Mouse (Mus musculus) CH12.LX (cell line): ENCODE measurements around the gene Map2k6. TPM values are rescaled to one million over a fixed set of nuclear protein-coding genes. Genes with fewer than 3 reads are reported as not detected.
A peak's percentile ranks its signal among the peaks of the same experiment; 100 is the strongest.

Experiments
- DNase-seq: peaks from one replicate; pipeline ENCODE4 v3.0.0-alpha.2; 2013; ENCODE audit errors: extremely low read depth
- H3K27ac ChIP-seq: 2 replicates; pipeline ENCODE4 v1.5.1; 2012; ENCODE audit warnings: low read depth, mild to moderate bottlenecking, control low read depth, moderate library complexity; ENCODE audit not compliant: insufficient read depth
- H3K27me3 ChIP-seq: replicated peaks from 2 replicates; pipeline ENCODE3; 2012; ENCODE audit warnings: inconsistent platforms
- H3K36me3 ChIP-seq, 2 experiments: replicated peaks in 1 of 2; 2 replicates each; pipeline versions ENCODE3 to v1.6.1; 2012; ENCODE audit warnings: inconsistent platforms in 1 of 2, low read length in 1 of 2, mild to moderate bottlenecking in 1 of 2, mixed read lengths in 1 of 2, moderate library complexity in 1 of 2; ENCODE audit not compliant: control insufficient read depth in 1 of 2, insufficient read depth in 1 of 2
- H3K4me1 ChIP-seq, 2 experiments: 2 replicates each; pipeline ENCODE4 v1.6.1; 2012; ENCODE audit warnings: inconsistent platforms in 1 of 2, moderate library complexity in 1 of 2; ENCODE audit not compliant: insufficient read depth in 2 of 2, control insufficient read depth in 1 of 2
- H3K4me2 ChIP-seq: 2 replicates; pipeline ENCODE4 v1.6.1; 2012; ENCODE audit warnings: low read depth, mild to moderate bottlenecking, control low read depth; ENCODE audit not compliant: poor library complexity, insufficient read depth, severe bottlenecking
- H3K4me3 ChIP-seq, 3 experiments: fragments of 150-350 bp in 1 of 3; sonication (generic) in 1 of 3; replicated peaks in 1 of 3; 2 replicates each; pipeline versions ENCODE3 to v1.5.1; 2011 to 2012; ENCODE audit warnings: low read depth in 2 of 3, low read length in 2 of 3, mild to moderate bottlenecking in 2 of 3, moderate library complexity in 2 of 3, control low read depth in 1 of 3, improper control_type of control experiment in 1 of 3, inconsistent platforms in 1 of 3, mixed read lengths in 1 of 3; ENCODE audit not compliant: poor library complexity in 1 of 3
- H3K79me2 ChIP-seq: replicated peaks from 2 replicates; pipeline ENCODE4 v1.6.1; 2012; ENCODE audit warnings: mild to moderate bottlenecking, moderate library complexity; ENCODE audit not compliant: control insufficient read depth, poor library complexity, insufficient read depth, severe bottlenecking; ENCODE audit errors: extremely low read depth
- H3K9ac ChIP-seq: 2 replicates; pipeline ENCODE4 v1.6.1; 2012; ENCODE audit warnings: low read depth, mild to moderate bottlenecking, control low read depth, moderate library complexity; ENCODE audit not compliant: insufficient read depth
- H3K9me3 ChIP-seq: replicated peaks from 2 replicates; pipeline ENCODE3; 2012; ENCODE audit warnings: low read length, inconsistent platforms, mixed read lengths
- BHLHE40 ChIP-seq: IDR thresholded peaks from 2 replicates; pipeline ENCODE4 v1.6.1; 2011; ENCODE audit warnings: mild to moderate bottlenecking, low read depth, low read length, improper control_type of control experiment
- CHD1 ChIP-seq: IDR thresholded peaks from 2 replicates; pipeline ENCODE4 v1.6.1; 2012; ENCODE audit warnings: low read depth, low read length, improper control_type of control experiment, inconsistent platforms
- CHD2 ChIP-seq: IDR thresholded peaks from 2 replicates; pipeline ENCODE4 v1.6.1; 2011; ENCODE audit warnings: low read length, improper control_type of control experiment
- CTCF ChIP-seq, 2 experiments: IDR thresholded peaks in 1 of 2; conservative IDR thresholded peaks in 1 of 2; 2 replicates each; pipeline ENCODE4 v1.5.1; 2011 to 2012; ENCODE audit warnings: low read depth in 2 of 2, low read length in 2 of 2, improper control_type of control experiment in 1 of 2, inconsistent platforms in 1 of 2, mild to moderate bottlenecking in 1 of 2, moderate library complexity in 1 of 2
- E2F4 ChIP-seq: IDR thresholded peaks from 2 replicates; pipeline ENCODE4 v1.6.1; 2011; ENCODE audit warnings: low read depth, low read length, improper control_type of control experiment; ENCODE audit not compliant: insufficient replicate concordance
- ELF1 ChIP-seq: IDR thresholded peaks from 2 replicates; pipeline ENCODE4 v1.6.1; 2014; ENCODE audit warnings: low read depth, mild to moderate bottlenecking, inconsistent platforms, low read length, improper control_type of control experiment
- EP300 ChIP-seq: IDR thresholded peaks from 2 replicates; pipeline ENCODE4 v1.6.1; 2011; ENCODE audit warnings: low read length, improper control_type of control experiment
- ETS1 ChIP-seq: conservative IDR thresholded peaks from 2 replicates; pipeline ENCODE4 v1.6.1; 2012; ENCODE audit warnings: low read depth, mild to moderate bottlenecking, inconsistent platforms, low read length, improper control_type of control experiment, moderate library complexity
- GABPA ChIP-seq: IDR thresholded peaks from 2 replicates; pipeline ENCODE4 v1.6.1; 2012; ENCODE audit warnings: low read depth, low read length, improper control_type of control experiment, inconsistent platforms; ENCODE audit not compliant: insufficient replicate concordance
- IRF4 ChIP-seq: IDR thresholded peaks from 2 replicates; pipeline ENCODE4 v1.6.1; 2014; ENCODE audit warnings: low read depth, mild to moderate bottlenecking, inconsistent platforms, low read length, improper control_type of control experiment
- JUN ChIP-seq: IDR thresholded peaks from 2 replicates; pipeline ENCODE4 v1.6.1; 2011; ENCODE audit warnings: low read depth, mild to moderate bottlenecking, low read length, improper control_type of control experiment, moderate library complexity; ENCODE audit not compliant: insufficient read depth
- JUND ChIP-seq: conservative IDR thresholded peaks from 2 replicates; pipeline ENCODE4 v1.6.1; 2011; ENCODE audit warnings: low read depth, low read length, improper control_type of control experiment
- KAT2A ChIP-seq: IDR thresholded peaks from 2 replicates; pipeline ENCODE4 v1.6.1; 2012; ENCODE audit warnings: low read length, improper control_type of control experiment, inconsistent platforms; ENCODE audit not compliant: insufficient replicate concordance
- MAFK ChIP-seq: IDR thresholded peaks from 2 replicates; pipeline ENCODE4 v1.6.1; 2011; ENCODE audit warnings: low read length, improper control_type of control experiment; ENCODE audit not compliant: insufficient replicate concordance
- MAX ChIP-seq: IDR thresholded peaks from 2 replicates; pipeline ENCODE4 v1.6.1; 2011; ENCODE audit warnings: low read length, improper control_type of control experiment
- MAZ ChIP-seq: IDR thresholded peaks from 2 replicates; pipeline ENCODE4 v1.6.1; 2012; ENCODE audit warnings: low read depth, mild to moderate bottlenecking, inconsistent platforms, low read length, improper control_type of control experiment, moderate library complexity
- MEF2A ChIP-seq: IDR thresholded peaks from 2 replicates; pipeline ENCODE4 v1.6.1; 2014; ENCODE audit warnings: low read depth, mild to moderate bottlenecking, inconsistent platforms, low read length, improper control_type of control experiment, borderline replicate concordance
- MXI1 ChIP-seq: IDR thresholded peaks from 2 replicates; pipeline ENCODE4 v1.6.1; 2011; ENCODE audit warnings: mild to moderate bottlenecking, low read depth, low read length, improper control_type of control experiment
- MYC ChIP-seq: IDR thresholded peaks from 2 replicates; pipeline ENCODE4 v1.6.1; 2011; ENCODE audit warnings: low read depth, mild to moderate bottlenecking, improper control_type of control experiment, low read length
- PAX5 ChIP-seq: IDR thresholded peaks from 2 replicates; pipeline ENCODE4 v1.6.1; 2012; ENCODE audit warnings: low read length, inconsistent platforms, mixed read lengths
- POLR2A ChIP-seq: IDR thresholded peaks from 2 replicates; pipeline ENCODE4 v1.6.1; 2011; ENCODE audit warnings: low read depth, mild to moderate bottlenecking, improper control_type of control experiment, low read length
- POLR2AphosphoS2 ChIP-seq: IDR thresholded peaks from 2 replicates; pipeline ENCODE4 v1.6.1; 2011; ENCODE audit warnings: low read depth, low read length, improper control_type of control experiment
- RAD21 ChIP-seq: IDR thresholded peaks from 2 replicates; pipeline ENCODE4 v1.6.1; 2011; ENCODE audit warnings: low read depth, mild to moderate bottlenecking, low read length, improper control_type of control experiment, moderate library complexity
- RCOR1 ChIP-seq: conservative IDR thresholded peaks from 2 replicates; pipeline ENCODE4 v1.6.1; 2012; ENCODE audit warnings: low read depth, mild to moderate bottlenecking, inconsistent platforms, low read length, improper control_type of control experiment
- SIN3A ChIP-seq: IDR thresholded peaks from 2 replicates; pipeline ENCODE4 v1.6.1; 2012; ENCODE audit warnings: low read length, improper control_type of control experiment, inconsistent platforms
- TBP ChIP-seq: conservative IDR thresholded peaks from 2 replicates; pipeline ENCODE4 v1.6.1; 2011; ENCODE audit warnings: low read depth, low read length, improper control_type of control experiment
- TCF12 ChIP-seq: IDR thresholded peaks from 2 replicates; pipeline ENCODE4 v1.6.1; 2014; ENCODE audit warnings: low read depth, mild to moderate bottlenecking, inconsistent platforms, low read length, improper control_type of control experiment
- UBTF ChIP-seq: IDR thresholded peaks from 2 replicates; pipeline ENCODE4 v1.6.1; 2012; ENCODE audit warnings: low read depth, mild to moderate bottlenecking, inconsistent platforms, low read length, improper control_type of control experiment, moderate library complexity
- ZC3H11A ChIP-seq: IDR thresholded peaks from 2 replicates; pipeline ENCODE4 v1.6.1; 2012; ENCODE audit warnings: low read depth, mild to moderate bottlenecking, inconsistent platforms, low read length, improper control_type of control experiment
- ZKSCAN1 ChIP-seq: IDR thresholded peaks from 2 replicates; pipeline ENCODE4 v1.6.1; 2012; ENCODE audit warnings: low read depth, inconsistent platforms, low read length, improper control_type of control experiment, borderline replicate concordance
- ZMIZ1 ChIP-seq: IDR thresholded peaks from 2 replicates; pipeline ENCODE4 v1.6.1; 2012; ENCODE audit warnings: low read depth, mild to moderate bottlenecking, inconsistent platforms, low read length, improper control_type of control experiment
- ZNF384 ChIP-seq: IDR thresholded peaks from 2 replicates; pipeline ENCODE4 v1.6.1; 2012; ENCODE audit warnings: low read depth, low read length, improper control_type of control experiment, inconsistent platforms
- dilution Hi-C: fragments of 300-500 bp; cut with MboI; formaldehyde crosslinking; loops from 2 replicates; pipeline ENCODE4 v1.14.3; 2020; ENCODE audit warnings: low sequenced_read_pairs; ENCODE audit not compliant: extremely low pct_unique_long_range_greater_than_20kb, extremely low pct_ligation_motif_present
- in situ Hi-C: fragments of 300-500 bp; cut with MboI; formaldehyde crosslinking; loops from 3 replicates; pipeline ENCODE4 v1.14.3; 2019; ENCODE audit warnings: low sequenced_read_pairs, low pct_ligation_motif_present, low pct_unique_long_range_greater_than_20kb, mixed read lengths
- polyA plus RNA-seq: library from polyadenylated mRNA; unstranded; fragments of >175 nt; gene quantifications from 2 replicates; pipeline ENCODE4 v1.2.1, GENCODE M21; 2012; ENCODE audit warnings: low read depth; ENCODE audit not compliant: insufficient read length
- total RNA-seq, 2 experiments: library from RNA; depleted of rRNA; stranded (reverse); fragments of 300-350 nt in 1 of 2; fragments of >200 nt in 1 of 2; gene quantifications; 2 replicates each; pipeline ENCODE4 v1.2.3; 2012 to 2014

Gene Map2k6
- total and polyA plus RNA-seq, 3 experiments = 16.8 to 21.9 (median 18.0) TPM

DNA sequence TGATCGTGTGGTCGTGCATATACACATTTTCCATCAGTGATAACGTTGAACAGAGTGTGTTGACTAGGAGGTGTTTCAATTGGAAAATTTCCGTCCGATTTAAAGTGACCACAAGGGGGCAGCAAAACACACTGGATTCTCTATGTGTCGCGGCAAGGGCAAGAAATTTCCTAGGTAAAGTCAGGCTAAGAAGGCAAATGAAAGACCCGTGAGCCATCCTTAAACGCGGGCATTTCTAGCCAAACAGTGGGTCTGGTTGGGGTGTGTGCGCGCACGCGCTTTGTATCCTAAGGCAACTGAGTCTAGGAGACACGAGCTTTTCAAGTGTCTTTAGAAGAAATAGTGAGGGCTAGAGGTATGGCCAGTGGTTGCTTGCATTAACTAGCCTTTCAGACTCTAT, 138.7 kb downstream of the Map2k6 start (continued):
- TF ChIP-seq ETS1 = 0 out of 2 replicates have a peak, but pooled peaks have one; percentile 13
- TF ChIP-seq SIN3A = 0 out of 2 replicates have a peak, but pooled peaks have one; percentile 14
- no peak for TF ChIP-seq POLR2A
- TF ChIP-seq MAX = no peak
- no peak for TF ChIP-seq MXI1
- TF ChIP-seq TBP = no peak
- no peak for TF ChIP-seq TCF12
- no peak for TF ChIP-seq GABPA
- TF ChIP-seq MAZ = no peak
- no peak for TF ChIP-seq JUN
- TF ChIP-seq ZC3H11A = peak; percentile 50; the same call in 1 of the 2 replicates
- TF ChIP-seq POLR2AphosphoS2 = no peak
- TF ChIP-seq UBTF = no peak
- peak; percentile 53; the same call in 1 of the 2 replicates for TF ChIP-seq BHLHE40
- TF ChIP-seq ZNF384 = 0 out of 2 replicates have a peak, but pooled peaks have one; percentile 31
- TF ChIP-seq KAT2A = no peak
- TF ChIP-seq ZKSCAN1 = no peak
- peak; percentile 93 for TF ChIP-seq RAD21
- TF ChIP-seq MEF2A = 0 out of 2 replicates have a peak, but pooled peaks have one; percentile 40
- 0 out of 2 replicates have a peak, but pooled peaks have one; percentile 62 for TF ChIP-seq E2F4
- no peak for TF ChIP-seq RCOR1
- no peak for TF ChIP-seq CHD2
- no peak; the same call in 1 of the 2 replicates for TF ChIP-seq EP300
- no peak for TF ChIP-seq PAX5
- peak; percentile 80 to 96 for TF ChIP-seq CTCF (conservative IDR thresholded peaks at IDR 0.05 in 1 of 2, IDR thresholded peaks at IDR 0.05 in 1 of 2; ENCODE audit: low read depth in 2 of 2, low read length in 2 of 2)

DNA sequence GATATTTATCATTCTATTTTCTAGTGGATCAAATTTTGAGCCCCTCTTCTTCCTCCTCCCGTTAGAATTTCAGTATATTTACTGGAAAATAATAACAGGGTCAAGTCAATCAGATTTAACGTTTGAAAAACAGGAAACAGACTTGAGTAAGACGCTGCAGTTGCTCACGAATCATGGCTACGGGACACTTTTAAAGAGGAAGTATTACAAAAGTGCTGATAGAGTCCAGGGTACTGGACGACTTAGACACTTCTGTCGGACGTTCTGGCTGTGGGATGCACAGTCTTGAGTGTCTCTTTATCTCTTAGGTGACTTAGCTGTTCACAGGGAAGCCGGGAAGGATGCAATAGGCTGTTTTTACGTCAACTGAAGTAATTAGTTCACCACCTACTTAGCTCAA, 139.3 kb downstream of the Map2k6 start:
- TF ChIP-seq ELF1 (no peak), MAX (no peak), MEF2A (no peak), POLR2AphosphoS2 (no peak), PAX5 (no peak), MAFK (no peak), ZMIZ1 (no peak), MYC (no peak), CHD2 (no peak), IRF4 (no peak), CTCF (conservative IDR thresholded peaks at IDR 0.05 in 1 of 2, IDR thresholded peaks at IDR 0.05 in 1 of 2; ENCODE audit: low read depth in 2 of 2, low read length in 2 of 2) (no peak), BHLHE40 (no peak), JUND (no peak), MXI1 (no peak), ZC3H11A (no peak), EP300 (no peak), GABPA (no peak), CHD1 (no peak), E2F4 (no peak)
- H3K36me3 ChIP-seq = no peaks in the 10 kb centered on the region
- no peak overlapping the region for H3K4me3 ChIP-seq

More for the DNA sequence above, 139.3 kb downstream of the Map2k6 start:
- no peak for DNase-seq
- peak overlapping the region; percentile 100 for H3K4me2 ChIP-seq
- H3K9ac ChIP-seq = 0 out of 2 replicates have a peak overlapping the region, but pooled peaks have one; percentile 46
- peaks cover 5% of the 10 kb centered on the region for H3K9me3 ChIP-seq
- no peaks in the 10 kb centered on the region for H3K27me3 ChIP-seq
- H3K79me2 ChIP-seq = no peaks in the 10 kb centered on the region
- no peak overlapping the region for H3K27ac ChIP-seq
- in situ Hi-C loops = loop anchor here (25.0 kb wide), 1 partner anchor 899 kb away; no protein-coding TSS in a partner anchor
- H3K4me1 ChIP-seq = peaks cover 7 to 10% of the 10 kb centered on the region in 2 experiments
- dilution Hi-C loops = no loop called here
